12 mouse cellular contexts compared by ENCODE assay signal in the genomic region with DNA sequence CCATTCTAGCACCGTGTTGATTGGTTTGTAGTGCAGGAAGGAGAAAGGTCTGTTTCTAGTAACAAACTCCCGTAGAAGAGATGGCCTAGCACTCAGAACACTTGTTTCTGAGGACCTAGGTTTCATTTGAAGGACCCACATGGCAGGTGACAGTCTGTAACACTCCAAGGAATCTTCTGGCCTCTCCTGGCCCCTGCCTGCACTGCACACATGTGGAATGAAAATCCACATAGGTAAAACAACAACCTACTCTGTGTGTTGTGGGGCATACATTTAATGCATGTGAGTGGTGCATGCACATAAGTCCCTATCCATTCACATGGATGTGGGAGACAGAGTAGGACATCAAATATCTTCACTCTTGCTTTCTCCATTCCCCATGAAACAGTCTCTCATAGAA.
"Had no signal": no experiment of that assay in that cellular context is flagged by ENCODE, and none has a peak within 500 bp of the region (broad histone marks: within the 10 kb centered on the region; RNA-seq: fewer than 3 reads in every experiment).

No protein-coding gene starts in this region.

- H3K9ac ChIP-seq: intestine, embryonic 15.5 days; liver, embryonic 15.5 days; lung, embryonic 14.5 days; midbrain, embryonic 15.5 days; neural tube, embryonic 12.5 days had no signal

- DNase-seq: kidney, adult 18-20 months; lung, embryonic 14.5 days; thymus, postnatal 4 days had no signal

- H3K4me1 ChIP-seq: intestine, embryonic 15.5 days; limb, embryonic 10.5 days; liver, embryonic 15.5 days; megakaryocyte, embryonic 14.5 days; neural tube, embryonic 12.5 days had no signal

- H3K36me3 ChIP-seq: intestine, embryonic 15.5 days; limb, embryonic 10.5 days; liver, embryonic 15.5 days; midbrain, embryonic 15.5 days; neural tube, embryonic 12.5 days had no signal

- H3K27me3 ChIP-seq: intestine, embryonic 15.5 days; liver, embryonic 15.5 days; megakaryocyte, embryonic 14.5 days; midbrain, embryonic 15.5 days; neural tube, embryonic 12.5 days had no signal

- H3K4me3 ChIP-seq: intestine, embryonic 15.5 days; limb, embryonic 10.5 days; liver, embryonic 15.5 days; megakaryocyte, embryonic 14.5 days; midbrain, embryonic 15.5 days; neural tube, embryonic 12.5 days had no signal

- H3K27ac ChIP-seq: intestine, embryonic 15.5 days; kidney, postnatal 0 days; limb, embryonic 10.5 days; liver, embryonic 15.5 days; macrophage; midbrain, embryonic 15.5 days; neural tube, embryonic 12.5 days; stomach, postnatal 0 days had no signal
